ENCODE assay signal across 21 mouse cellular contexts in genomic region chr9:79029456-79029855, GRCm38 (mm10).
DNase-seq lines count a peak whose midpoint lies in the region; ATAC-seq lines count a peak whose summit lies in the region.
"Had no signal": no experiment of that assay in that cellular context is flagged by ENCODE, and none has a peak within 500 bp of the region (broad histone marks: within the 10 kb centered on the region; RNA-seq: fewer than 3 reads in every experiment).

No protein-coding gene starts in this region.

- no peaks in the 10 kb centered on the region for H3K27me3 ChIP-seq in embryonic facial prominence, embryonic 12.5 days
- H3K27me3 ChIP-seq in embryonic facial prominence, embryonic 10.5 days (replicated peaks; ENCODE audit: low read depth, poor library complexity, severe bottlenecking): no peaks in the 10 kb centered on the region
- no peaks in the 10 kb centered on the region for H3K27me3 ChIP-seq in limb, embryonic 11.5 days (ENCODE audit: control insufficient read depth, insufficient read depth, low read length)
- H3K27me3 ChIP-seq: embryonic facial prominence, embryonic 13.5 days; forebrain, embryonic 12.5 days; intestine, embryonic 15.5 days had no signal

- 0 out of 2 replicates have a peak overlapping the region, but pooled peaks have one; percentile 9 for H3K4me2 ChIP-seq in embryonic facial prominence, embryonic 12.5 days (replicated peaks)
- no peak overlapping the region for H3K4me2 ChIP-seq in limb, embryonic 11.5 days (ENCODE audit: low read depth, severe bottlenecking)
- H3K4me2 ChIP-seq: embryonic facial prominence, embryonic 13.5 days; forebrain, embryonic 12.5 days; hindbrain, embryonic 14.5 days; intestine, embryonic 15.5 days had no signal

- H3K9ac ChIP-seq in embryonic facial prominence, embryonic 12.5 days: no peak overlapping the region
- H3K9ac ChIP-seq in limb, embryonic 11.5 days (ENCODE audit: low read length): no peak overlapping the region
- H3K9ac ChIP-seq: embryonic facial prominence, embryonic 13.5 days; forebrain, embryonic 12.5 days; hindbrain, embryonic 14.5 days; intestine, embryonic 15.5 days had no signal

- no peaks in the 10 kb centered on the region for H3K4me1 ChIP-seq in embryonic facial prominence, embryonic 12.5 days
- no peaks in the 10 kb centered on the region for H3K4me1 ChIP-seq in embryonic facial prominence, embryonic 10.5 days
- no peaks in the 10 kb centered on the region for H3K4me1 ChIP-seq in limb, embryonic 11.5 days (ENCODE audit: control insufficient read depth, insufficient read depth, low read length)
- H3K4me1 ChIP-seq: embryonic facial prominence, embryonic 13.5 days; forebrain, embryonic 12.5 days; heart, embryonic 10.5 days; intestine, embryonic 15.5 days had no signal

- H3K27ac ChIP-seq in embryonic facial prominence, embryonic 12.5 days: no peak overlapping the region
- no peak overlapping the region for H3K27ac ChIP-seq in embryonic facial prominence, embryonic 10.5 days (replicated peaks)
- peak overlapping the region; percentile 47; the same call in 1 of the 2 replicates for H3K27ac ChIP-seq in limb, embryonic 11.5 days (replicated peaks; ENCODE audit: low read depth, low read length)
- H3K27ac ChIP-seq: embryonic facial prominence, embryonic 13.5 days; forebrain, embryonic 12.5 days; heart, embryonic 10.5 days; hindbrain, embryonic 14.5 days; intestine, embryonic 15.5 days had no signal

- H3K4me3 ChIP-seq in embryonic facial prominence, embryonic 12.5 days: no peak overlapping the region
- no peak overlapping the region for H3K4me3 ChIP-seq in embryonic facial prominence, embryonic 10.5 days
- no peak overlapping the region for H3K4me3 ChIP-seq in limb, embryonic 11.5 days (ENCODE audit: low read depth, low read length)
- H3K4me3 ChIP-seq: embryonic facial prominence, embryonic 13.5 days; forebrain, embryonic 12.5 days; heart, embryonic 10.5 days; intestine, embryonic 15.5 days had no signal

- no peaks in the 10 kb centered on the region for H3K9me3 ChIP-seq in embryonic facial prominence, embryonic 12.5 days
- H3K9me3 ChIP-seq in embryonic facial prominence, embryonic 10.5 days: no peaks in the 10 kb centered on the region
- H3K9me3 ChIP-seq in limb, embryonic 11.5 days (ENCODE audit: control insufficient read depth, low read length): no peaks in the 10 kb centered on the region
- H3K9me3 ChIP-seq: embryonic facial prominence, embryonic 13.5 days; forebrain, embryonic 12.5 days; heart, embryonic 10.5 days; intestine, embryonic 15.5 days had no signal

- ATAC-seq in cerebellum, adult (ENCODE audit: insufficient number of reproducible peaks, low FRiP score, low TSS enrichment): no peak
- ATAC-seq in embryonic facial prominence, embryonic 12.5 days (ENCODE audit: insufficient number of reproducible peaks, insufficient read depth, low FRiP score, low TSS enrichment): no peak
- ATAC-seq in limb, embryonic 11.5 days (ENCODE audit: insufficient number of reproducible peaks, low FRiP score, low TSS enrichment, low read depth): no peak
- ATAC-seq: forebrain, embryonic 16.5 days; intestine, embryonic 15.5 days had no signal

- 71% methylated on average over 9 of the region's 9 CpGs for WGBS in embryonic facial prominence, embryonic 12.5 days
- WGBS in embryonic facial prominence, embryonic 10.5 days: 76% methylated on average over 9 of the region's 9 CpGs
- 69% methylated on average over 9 of the region's 9 CpGs for WGBS in limb, embryonic 11.5 days

- intact Hi-C loops in left cerebral cortex, postnatal 4 days (cut with DNase I): no loop called here

- peak; percentile 51 to 53 for DNase-seq in cerebellum, postnatal 10 days
- DNase-seq in embryonic facial prominence, embryonic 10.5 days (ENCODE audit: low spot score): no peak
- no peak for DNase-seq in limb, embryonic 11.5 days (ENCODE audit: low spot score)
- DNase-seq in embryo, embryonic 11 days: no peak
- DNase-seq in left cerebral cortex, postnatal 4 days: no peak
- DNase-seq: adrenal gland, adult 2 months; adrenal gland, postnatal 25 days; cerebellum, adult 11-12 months; gastrocnemius, postnatal 10 days; heart, adult 18-20 months; heart, postnatal 10 days; heart, postnatal 4 days; kidney, adult 18-20 months had no signal

- H3K36me3 ChIP-seq in embryonic facial prominence, embryonic 12.5 days: no peaks in the 10 kb centered on the region
- H3K36me3 ChIP-seq in embryonic facial prominence, embryonic 10.5 days (replicated peaks): no peaks in the 10 kb centered on the region
- no peaks in the 10 kb centered on the region for H3K36me3 ChIP-seq in limb, embryonic 11.5 days (ENCODE audit: control insufficient read depth, insufficient read depth, low read length)
- H3K36me3 ChIP-seq: embryonic facial prominence, embryonic 13.5 days; forebrain, embryonic 12.5 days; heart, embryonic 10.5 days; intestine, embryonic 15.5 days had no signal

Comparison
In these comparisons a context has a peak if more than half of its experiments do, and no peak if none do; other contexts are left out.
1. DNase-seq: peak in cerebellum, postnatal 10 days (2 of 2); none in embryonic facial prominence, embryonic 10.5 days (single experiment), limb, embryonic 11.5 days (single experiment), embryo, embryonic 11 days (single experiment) and left cerebral cortex, postnatal 4 days (single experiment).